Mouse (Mus musculus) E14TG2a.4 (cell line): Measurements from ENCODE around the gene Ivd.

Experiments used
- H3K27me3 ChIP-seq: 2 replicates; pipeline ENCODE4 v1.6.1; 2014; ENCODE audit warnings: low read length, control low read depth; ENCODE audit not compliant: insufficient read depth
- H3K36me3 ChIP-seq: 2 replicates; pipeline ENCODE4 v1.6.1; 2014; ENCODE audit warnings: low read length, control low read depth; ENCODE audit not compliant: insufficient read depth
- H3K4me1 ChIP-seq: replicated peaks from 2 replicates; pipeline ENCODE4 v1.6.1; 2014; ENCODE audit warnings: low read depth, low read length, control low read depth
- H3K4me3 ChIP-seq: replicated peaks from 2 replicates; pipeline ENCODE4 v1.5.1; 2014; ENCODE audit warnings: mild to moderate bottlenecking, low read length
- H3K9me3 ChIP-seq: 2 replicates; pipeline ENCODE4 v1.6.1; 2014; ENCODE audit warnings: low read length, control low read depth
- CTCF ChIP-seq: conservative IDR thresholded peaks from 2 replicates; pipeline ENCODE4 v1.5.1; 2014; ENCODE audit warnings: low read length
- NANOG ChIP-seq: IDR thresholded peaks from 2 replicates; pipeline ENCODE4 v1.6.1; 2014; ENCODE audit warnings: borderline replicate concordance, low read length, mixed read lengths
- POU5F1 ChIP-seq: IDR thresholded peaks from 2 replicates; pipeline ENCODE4 v1.6.1; 2014; ENCODE audit warnings: low read length, borderline replicate concordance

The Ivd gene

GRCm38 (mm10) chr2:118900826-118901140 is 39.0 kb downstream of the Ivd start:
- H3K27me3 ChIP-seq = peaks cover 89% of the 10 kb centered on the region
- H3K36me3 ChIP-seq = no peaks in the 10 kb centered on the region
- peak overlapping the region; percentile 64 for H3K4me3 ChIP-seq
- H3K9me3 ChIP-seq = no peaks in the 10 kb centered on the region
- no peak for TF ChIP-seq POU5F1
- no peak for TF ChIP-seq CTCF
- TF ChIP-seq NANOG = no peak
- peaks cover 74% of the 10 kb centered on the region for H3K4me1 ChIP-seq

GRCm38 (mm10) chr2:118901175-118902031 is 39.6 kb downstream of the Ivd start:
- Histone ChIP-seq H3K4me3 (peak overlapping the region; percentile 87), H3K36me3 (no peaks in the 10 kb centered on the region), H3K27me3 (peaks cover 89% of the 10 kb centered on the region), H3K9me3 (no peaks in the 10 kb centered on the region), H3K4me1 (peaks cover 74% of the 10 kb centered on the region)
- TF ChIP-seq POU5F1 = no peak
- TF ChIP-seq NANOG = no peak
- TF ChIP-seq CTCF = no peak

GRCm38 (mm10) chr2:118902051-118903025 is 40.6 kb downstream of the Ivd start:
- H3K4me1 ChIP-seq = peaks cover 65% of the 10 kb centered on the region
- H3K27me3 ChIP-seq = peaks cover 83% of the 10 kb centered on the region
- no peaks in the 10 kb centered on the region for H3K9me3 ChIP-seq
- no peak for TF ChIP-seq CTCF
- no peak for TF ChIP-seq POU5F1
- no peak for TF ChIP-seq NANOG
- peak overlapping the region; percentile 87 for H3K4me3 ChIP-seq
- no peaks in the 10 kb centered on the region for H3K36me3 ChIP-seq

- no peaks in the 10 kb centered on the region for H3K36me3 ChIP-seq
- H3K4me3 ChIP-seq = peak overlapping the region; percentile 87; the same call in 1 of the 2 replicates
- H3K4me1 ChIP-seq = peaks cover 55% of the 10 kb centered on the region
- peaks cover 73% of the 10 kb centered on the region for H3K27me3 ChIP-seq
- TF ChIP-seq POU5F1 = no peak
- no peak for TF ChIP-seq NANOG
- TF ChIP-seq CTCF = no peak
- H3K9me3 ChIP-seq = no peaks in the 10 kb centered on the region
Observed at GRCm38 (mm10) chr2:118903333-118903741, 41.6 kb downstream of the Ivd start.

GRCm38 (mm10) chr2:118905433-118906117 is 43.8 kb downstream of the Ivd start:
- Histone ChIP-seq H3K9me3 (no peaks in the 10 kb centered on the region), H3K4me3 (no peak overlapping the region), H3K4me1 (peaks cover 47% of the 10 kb centered on the region), H3K36me3 (no peaks in the 10 kb centered on the region), H3K27me3 (peaks cover 51% of the 10 kb centered on the region)
- no peak for TF ChIP-seq NANOG
- TF ChIP-seq CTCF = no peak
- TF ChIP-seq POU5F1 = no peak

- Histone ChIP-seq H3K9me3 (no peaks in the 10 kb centered on the region), H3K4me3 (no peak overlapping the region), H3K4me1 (peaks cover 45% of the 10 kb centered on the region), H3K27me3 (peaks cover 49% of the 10 kb centered on the region), H3K36me3 (no peaks in the 10 kb centered on the region)
- no peak for TF ChIP-seq POU5F1
- TF ChIP-seq NANOG = no peak
- TF ChIP-seq CTCF = no peak
Observed at GRCm38 (mm10) chr2:118906118-118906492, 44.4 kb downstream of the Ivd start.

- H3K4me3 ChIP-seq = no peak overlapping the region
- H3K4me1 ChIP-seq = peaks cover 45% of the 10 kb centered on the region
- H3K36me3 ChIP-seq = no peaks in the 10 kb centered on the region
- TF ChIP-seq POU5F1 (no peak), NANOG (no peak), CTCF (no peak)
- peaks cover 49% of the 10 kb centered on the region for H3K27me3 ChIP-seq
- no peaks in the 10 kb centered on the region for H3K9me3 ChIP-seq
Observed at GRCm38 (mm10) chr2:118907781-118908180, 46.0 kb downstream of the Ivd start.

- no peaks in the 10 kb centered on the region for H3K36me3 ChIP-seq
- no peaks in the 10 kb centered on the region for H3K9me3 ChIP-seq
- no peak for TF ChIP-seq POU5F1
- no peak overlapping the region for H3K4me3 ChIP-seq
- H3K27me3 ChIP-seq = peaks cover 45% of the 10 kb centered on the region
- H3K4me1 ChIP-seq = peaks cover 42% of the 10 kb centered on the region
Observed at GRCm38 (mm10) chr2:118909151-118909550, 47.4 kb downstream of the Ivd start.
